Mouse (Mus musculus) forebrain, embryonic 10.5 days (tissue): ENCODE measurements around the gene Ggt1. TPM values are rescaled to one million over a fixed set of nuclear protein-coding genes. Genes with fewer than 3 reads are reported as not detected.

Source experiments
- DNase-seq: peaks from one replicate; pipeline ENCODE4 v3.0.0-alpha.2; 2017; ENCODE audit warnings: low spot score; ENCODE audit errors: extremely low spot score
- H3K27ac ChIP-seq: fragments of 300-500 bp; sonication (generic); 2 replicates; pipeline ENCODE4 v1.5.1; 2016; ENCODE audit warnings: mild to moderate bottlenecking
- H3K27me3 ChIP-seq: fragments of 300-500 bp; sonication (generic); 2 replicates; pipeline ENCODE4 v1.6.1; 2016; ENCODE audit warnings: mild to moderate bottlenecking; ENCODE audit not compliant: poor library complexity, severe bottlenecking
- H3K36me3 ChIP-seq: fragments of 300-500 bp; sonication (generic); replicated peaks from 2 replicates; pipeline ENCODE4 v1.6.1; 2016; ENCODE audit warnings: mild to moderate bottlenecking, moderate library complexity
- H3K4me1 ChIP-seq: fragments of 300-500 bp; sonication (generic); 2 replicates; pipeline ENCODE4 v1.6.1; 2016
- H3K4me3 ChIP-seq: fragments of 300-500 bp; sonication (generic); 2 replicates; pipeline ENCODE4 v1.5.1; 2016; ENCODE audit warnings: mild to moderate bottlenecking, moderate library complexity
- H3K9me3 ChIP-seq: fragments of 300-500 bp; sonication (generic); 2 replicates; pipeline ENCODE4 v1.6.1; 2016; ENCODE audit warnings: mild to moderate bottlenecking, moderate library complexity
- WGBS: fragments of 180-500 bp; shearing (Covaris S2); methylation state at CpG from one replicate; pipeline ENCODE4 v1.1.7; 2016; 5-methylcytosine and 5-hydroxymethylcytosine counted together
- polyA plus RNA-seq: library from polyadenylated mRNA; unstranded; fragments of >200 nt; fragmentation: Nextera tagmentation; extraction: Ambion mirVana; gene quantifications from 2 replicates; pipeline ENCODE4 v1.2.1, GENCODE M21; 2016

The Ggt1 gene
- polyA plus RNA-seq, 1 experiment from 2014 or later: 2.3 TPM

DNA sequence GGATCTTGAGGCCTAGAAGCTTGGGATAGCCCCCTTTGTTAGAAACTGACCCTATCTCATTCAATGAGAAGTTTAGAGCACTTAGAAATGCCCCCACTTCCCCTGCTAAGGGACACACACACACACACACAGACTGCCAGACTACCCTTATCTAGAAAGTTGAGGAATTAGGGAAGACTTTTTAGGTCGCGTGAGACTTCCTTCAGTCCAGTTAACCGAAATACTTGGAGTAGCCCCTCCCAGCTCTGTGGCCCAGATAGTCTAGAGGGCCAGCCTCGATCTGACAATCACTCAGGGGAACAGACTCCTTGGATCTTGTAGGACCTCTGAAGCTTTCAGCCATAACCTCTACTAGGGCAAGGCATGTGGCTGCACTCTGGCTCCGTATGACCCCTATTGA is 6.6 kb downstream of the Ggt1 start:
- Histone ChIP-seq H3K27me3 (peaks cover 47% of the 10 kb centered on the region), H3K4me1 (peaks cover 47% of the 10 kb centered on the region), H3K9me3 (no peaks in the 10 kb centered on the region), H3K36me3 (no peaks in the 10 kb centered on the region), H3K27ac (no peak overlapping the region), H3K4me3 (no peak overlapping the region)
- 44% methylated on average over 5 of the region's 5 CpGs for WGBS
- DNase-seq: no peak

DNA sequence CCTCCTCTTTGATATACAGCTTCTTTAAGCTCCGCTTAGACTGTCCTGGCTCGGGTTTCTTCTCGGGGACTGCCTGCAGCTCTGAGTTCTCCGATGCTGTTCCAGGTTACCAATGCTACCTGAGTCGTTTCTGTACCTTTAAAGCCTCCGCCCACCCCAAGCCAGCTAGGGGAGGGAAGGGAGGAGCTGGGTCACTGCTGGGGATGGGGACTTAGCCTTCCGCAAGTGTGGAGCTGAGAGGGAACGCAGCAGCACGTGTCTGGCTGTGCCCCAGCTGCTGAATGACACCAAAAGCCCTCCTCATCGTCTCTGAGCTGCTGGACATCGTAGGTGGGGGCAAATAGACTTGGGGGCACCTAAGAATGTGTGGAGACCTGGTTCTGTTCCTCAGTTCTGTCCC is 7.0 kb downstream of the Ggt1 start:
- H3K36me3 ChIP-seq: no peaks in the 10 kb centered on the region
- WGBS: 7% methylated on average over 11 of the region's 11 CpGs
- no peak for DNase-seq
- H3K4me1 ChIP-seq: peaks cover 51% of the 10 kb centered on the region
- no peak overlapping the region for H3K27ac ChIP-seq
- H3K9me3 ChIP-seq: no peaks in the 10 kb centered on the region
- peaks cover 47% of the 10 kb centered on the region for H3K27me3 ChIP-seq
- peak overlapping the region; percentile 12; the same call in 1 of the 2 replicates for H3K4me3 ChIP-seq

GRCm38 (mm10) chr10:75568851-75569250 is 7.4 kb downstream of the Ggt1 start:
- no peaks in the 10 kb centered on the region for H3K36me3 ChIP-seq
- peaks cover 47% of the 10 kb centered on the region for H3K27me3 ChIP-seq
- 16% methylated on average over 4 of the region's 4 CpGs for WGBS
- DNase-seq: no peak
- peak overlapping the region; percentile 12; the same call in 1 of the 2 replicates for H3K4me3 ChIP-seq
- H3K9me3 ChIP-seq: no peaks in the 10 kb centered on the region
- peaks cover 55% of the 10 kb centered on the region for H3K4me1 ChIP-seq
- H3K27ac ChIP-seq: no peak overlapping the region

DNA sequence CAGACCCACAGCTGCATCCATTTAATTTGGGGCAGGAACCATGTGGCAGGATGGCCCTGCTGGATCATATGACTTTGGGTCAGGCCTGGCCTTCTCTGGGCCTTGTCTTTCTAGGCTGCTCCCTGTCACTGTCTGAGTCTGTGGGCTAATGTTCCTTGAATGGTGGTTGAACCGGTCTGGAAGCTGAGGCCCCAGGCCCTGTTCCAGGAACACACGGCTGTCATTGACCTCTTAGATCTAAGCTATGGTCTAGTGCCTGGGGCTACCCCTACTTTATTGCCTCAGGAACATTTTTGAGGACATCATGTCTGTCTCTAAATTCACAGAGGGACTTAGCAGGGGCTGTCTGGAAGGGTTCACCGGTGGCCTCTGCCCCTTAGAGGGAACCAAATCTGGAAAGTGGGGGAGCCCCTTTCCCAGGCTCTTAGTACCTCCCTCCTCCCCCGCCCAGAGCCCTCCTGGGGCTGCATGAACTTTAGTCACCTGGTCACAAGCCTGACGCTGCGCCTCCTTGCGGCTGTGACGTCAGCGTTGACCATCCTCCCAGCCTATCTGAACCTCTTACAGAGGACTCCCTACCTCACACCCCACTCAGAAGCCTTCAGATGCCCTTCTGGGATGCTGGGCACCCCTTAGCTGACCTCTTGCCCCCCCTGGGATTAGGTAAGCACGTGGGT is 9.7 kb downstream of the Ggt1 start:
- peaks cover 39% of the 10 kb centered on the region for H3K27me3 ChIP-seq
- no peak for DNase-seq
- H3K9me3 ChIP-seq: no peaks in the 10 kb centered on the region
- WGBS: 23% methylated on average over 10 of the region's 10 CpGs
- H3K4me1 ChIP-seq: peaks cover 49% of the 10 kb centered on the region
- no peak overlapping the region for H3K4me3 ChIP-seq
- H3K36me3 ChIP-seq: no peaks in the 10 kb centered on the region
- H3K27ac ChIP-seq: 0 out of 2 replicates have a peak overlapping the region, but pooled peaks have one; percentile 9

GRCm38 (mm10) chr10:75571937-75572336 is 10.5 kb downstream of the Ggt1 start:
- no peak for DNase-seq
- 43% methylated on average over 9 of the region's 9 CpGs for WGBS
- H3K27ac ChIP-seq: 0 out of 2 replicates have a peak overlapping the region, but pooled peaks have one; percentile 9
- no peak overlapping the region for H3K4me3 ChIP-seq
- no peaks in the 10 kb centered on the region for H3K36me3 ChIP-seq
- H3K9me3 ChIP-seq: no peaks in the 10 kb centered on the region
- H3K4me1 ChIP-seq: peaks cover 47% of the 10 kb centered on the region
- H3K27me3 ChIP-seq: peaks cover 39% of the 10 kb centered on the region

DNA sequence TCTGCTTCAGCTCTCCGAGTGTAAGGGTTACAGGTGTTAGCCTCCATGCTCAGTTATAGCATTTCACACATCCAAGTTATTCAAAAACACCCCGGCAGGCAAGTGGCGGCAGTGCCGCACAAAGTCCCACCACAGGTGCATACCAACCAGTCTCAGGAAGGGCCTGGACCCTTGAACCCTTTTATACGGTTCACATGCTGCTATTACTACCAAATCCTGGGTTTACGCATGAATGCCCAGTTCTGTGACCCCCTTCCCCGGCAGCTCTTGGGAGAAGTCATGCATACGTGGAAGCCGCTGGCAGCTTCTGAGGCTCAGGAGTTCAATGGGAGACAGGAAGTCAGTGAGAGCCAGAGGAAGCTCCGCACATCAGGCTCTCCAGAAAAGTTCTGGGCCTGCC is 11.8 kb downstream of the Ggt1 start:
- no peaks in the 10 kb centered on the region for H3K36me3 ChIP-seq
- H3K4me3 ChIP-seq: no peak overlapping the region
- 52% methylated on average over 10 of the region's 10 CpGs for WGBS
- H3K27ac ChIP-seq: no peak overlapping the region
- H3K4me1 ChIP-seq: peaks cover 43% of the 10 kb centered on the region
- peaks cover 31% of the 10 kb centered on the region for H3K27me3 ChIP-seq
- no peak for DNase-seq
- no peaks in the 10 kb centered on the region for H3K9me3 ChIP-seq

GRCm38 (mm10) chr10:75573965-75574364 is 12.6 kb downstream of the Ggt1 start:
- Histone ChIP-seq H3K27ac (no peak overlapping the region), H3K4me3 (no peak overlapping the region), H3K9me3 (no peaks in the 10 kb centered on the region), H3K27me3 (peaks cover 24% of the 10 kb centered on the region), H3K4me1 (peaks cover 35% of the 10 kb centered on the region), H3K36me3 (no peaks in the 10 kb centered on the region)
- DNase-seq: no peak
- 92% methylated on average over 9 of the region's 9 CpGs for WGBS

GRCm38 (mm10) chr10:75579129-75579528 is 17.7 kb downstream of the Ggt1 start:
- Histone ChIP-seq H3K4me1 (no peaks in the 10 kb centered on the region), H3K9me3 (no peaks in the 10 kb centered on the region), H3K4me3 (no peak overlapping the region), H3K27me3 (peaks cover 2% of the 10 kb centered on the region; the same call in 1 of the 2 replicates), H3K27ac (no peak overlapping the region), H3K36me3 (no peaks in the 10 kb centered on the region)
- WGBS: 92% methylated on average over 6 of the region's 6 CpGs
- DNase-seq: no peak

DNA sequence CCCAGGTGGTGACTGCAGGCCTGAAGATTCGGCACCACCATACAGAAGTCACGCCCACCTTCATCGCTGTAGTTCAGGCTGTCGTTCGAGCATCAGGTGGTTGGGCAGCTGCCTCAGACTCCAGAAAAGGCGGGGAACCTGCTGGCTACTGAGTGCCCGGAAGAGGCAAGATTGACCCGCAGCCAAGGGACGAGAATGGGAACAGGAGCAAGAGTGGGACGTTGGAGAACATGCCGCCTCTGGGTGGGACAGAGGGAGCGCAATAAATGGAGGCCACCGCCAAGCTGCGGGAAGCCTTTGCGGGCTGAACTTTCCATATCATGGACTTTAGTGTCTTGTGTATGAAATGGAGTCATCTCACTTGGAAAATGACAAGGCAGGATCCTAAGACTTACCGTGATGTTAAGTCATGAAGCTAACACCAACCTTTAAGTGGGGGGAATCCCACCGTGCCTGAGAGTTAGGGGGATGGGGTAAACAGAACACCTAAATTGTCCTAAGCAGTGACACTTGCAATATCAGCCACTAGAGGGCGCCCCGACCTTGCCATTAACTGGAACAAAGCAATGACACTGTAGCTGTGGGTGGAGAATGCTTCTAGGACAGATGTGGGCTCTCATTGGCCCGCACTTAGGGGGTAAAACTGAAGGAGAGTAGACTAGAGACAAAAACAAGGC is 24.6 kb downstream of the Ggt1 start:
- Histone ChIP-seq H3K4me1 (peaks cover 20% of the 10 kb centered on the region), H3K9me3 (no peaks in the 10 kb centered on the region), H3K4me3 (peak overlapping the region; percentile 29), H3K27ac (peak overlapping the region; percentile 36; the same call in 1 of the 2 replicates), H3K27me3 (peaks cover 19% of the 10 kb centered on the region), H3K36me3 (no peaks in the 10 kb centered on the region)
- DNase-seq: peak; percentile 91
- 26% methylated on average over 20 of the region's 20 CpGs for WGBS

DNA sequence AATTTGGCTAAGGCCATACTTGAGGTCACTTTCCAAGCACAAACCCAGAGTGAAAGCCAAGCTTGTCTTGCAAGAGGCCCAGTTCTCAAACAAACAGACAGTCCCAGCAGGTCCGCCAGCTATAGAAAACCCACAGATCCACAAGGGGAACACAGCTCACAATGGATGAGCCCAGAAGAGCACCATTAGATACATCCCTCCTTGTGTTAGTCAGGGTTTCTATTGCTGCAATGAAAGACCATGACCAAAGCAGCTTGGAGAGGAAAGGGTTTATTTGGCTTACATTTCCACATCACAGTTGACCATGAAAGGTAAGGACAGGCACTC is 25.1 kb downstream of the Ggt1 start:
- DNase-seq: no peak
- H3K36me3 ChIP-seq: no peaks in the 10 kb centered on the region
- H3K27me3 ChIP-seq: peaks cover 19% of the 10 kb centered on the region
- H3K4me3 ChIP-seq: no peak overlapping the region
- peaks cover 20% of the 10 kb centered on the region for H3K4me1 ChIP-seq
- WGBS: 85% methylated on average over 1 of the region's 1 CpGs
- H3K9me3 ChIP-seq: no peaks in the 10 kb centered on the region
- peak overlapping the region; percentile 36; the same call in 1 of the 2 replicates for H3K27ac ChIP-seq

DNA sequence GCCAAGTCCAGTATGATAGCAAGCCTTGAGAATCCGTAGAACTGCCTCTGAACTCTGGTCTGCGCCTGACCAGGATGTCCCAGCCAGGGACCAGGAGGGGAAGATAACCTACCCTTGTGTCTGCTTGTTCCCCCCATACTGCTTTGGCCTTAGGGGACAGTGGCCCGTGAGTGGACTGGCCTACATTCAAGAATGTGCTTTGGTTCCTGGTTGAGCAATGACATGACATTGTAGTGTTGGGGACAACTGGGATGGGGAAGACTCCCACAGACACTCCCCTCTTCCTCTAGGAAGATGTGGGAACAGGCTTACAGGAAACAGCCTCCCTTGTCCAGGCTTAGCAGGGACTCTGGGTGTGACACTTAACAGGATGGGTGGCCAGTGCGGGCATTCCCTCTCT is 26.4 kb downstream of the Ggt1 start:
- WGBS: 87% methylated on average over 4 of the region's 4 CpGs
- Histone ChIP-seq H3K27me3 (peaks cover 19% of the 10 kb centered on the region), H3K36me3 (no peaks in the 10 kb centered on the region), H3K27ac (no peak overlapping the region), H3K9me3 (no peaks in the 10 kb centered on the region), H3K4me3 (no peak overlapping the region), H3K4me1 (peaks cover 20% of the 10 kb centered on the region)
- no peak for DNase-seq

DNA sequence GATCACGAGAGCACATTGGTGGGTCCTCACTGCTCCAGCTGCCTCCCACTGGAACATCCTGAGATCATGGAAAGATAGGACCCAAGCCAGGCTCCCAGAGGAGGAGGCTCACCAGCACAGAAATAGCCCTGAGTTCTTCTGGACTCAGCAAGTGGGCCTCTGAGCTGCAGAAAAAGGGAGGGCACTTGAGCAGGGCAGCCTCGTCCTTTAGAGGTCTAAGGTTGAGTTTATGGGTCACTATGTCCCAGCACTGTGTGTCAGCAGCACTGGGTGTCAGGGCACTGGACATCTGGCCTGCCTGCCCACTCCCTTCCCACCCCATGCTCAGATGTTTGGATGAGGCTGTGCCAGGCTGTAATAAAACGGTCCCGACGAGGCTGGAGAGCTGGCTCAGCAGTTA is 26.9 kb downstream of the Ggt1 start:
- no peak for DNase-seq
- WGBS: 82% methylated on average over 5 of the region's 5 CpGs
- Histone ChIP-seq H3K27me3 (peaks cover 19% of the 10 kb centered on the region), H3K27ac (no peak overlapping the region), H3K9me3 (no peaks in the 10 kb centered on the region), H3K4me3 (no peak overlapping the region), H3K36me3 (no peaks in the 10 kb centered on the region), H3K4me1 (peaks cover 20% of the 10 kb centered on the region)

DNA sequence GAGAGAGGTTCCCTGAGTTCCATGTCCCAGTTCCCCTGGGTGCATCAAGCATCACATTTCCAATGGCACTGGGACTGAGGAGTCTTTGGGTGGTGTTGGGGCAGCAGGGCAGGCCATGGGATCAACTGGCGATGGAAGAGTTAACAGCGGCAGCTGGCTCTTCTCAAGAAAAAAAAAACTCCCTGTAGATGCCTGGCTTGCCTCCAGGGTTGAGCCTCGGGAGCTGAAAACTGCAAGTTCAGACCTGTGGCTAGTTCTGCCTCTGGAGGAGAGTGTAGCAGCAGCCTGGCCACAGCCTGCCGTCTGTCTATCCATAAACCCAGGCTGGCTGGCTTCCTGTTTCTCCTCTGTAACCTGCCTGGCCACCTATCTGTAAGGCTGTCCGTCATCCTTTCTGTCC is 27.7 kb downstream of the Ggt1 start, which contains the start of gene Ggt5:
Gene Ggt5 (plus strand): TSS at position 212 of the 400 bp plus-strand sequence.
- DNase-seq: no peak
- Histone ChIP-seq H3K27me3 (peaks cover 18% of the 10 kb centered on the region), H3K9me3 (no peaks in the 10 kb centered on the region), H3K36me3 (no peaks in the 10 kb centered on the region), H3K4me3 (no peak within 1 kb of the TSS), H3K4me1 (peaks cover 20% of the 10 kb centered on the region), H3K27ac (peak within 1 kb of the TSS; percentile 17; the same call in 1 of the 2 replicates)
- whole genome bisulfite sequencing: 45% methylated on average over 5 of the region's 5 CpGs
